10 mouse cellular contexts compared by ENCODE assay signal in the genomic region with DNA sequence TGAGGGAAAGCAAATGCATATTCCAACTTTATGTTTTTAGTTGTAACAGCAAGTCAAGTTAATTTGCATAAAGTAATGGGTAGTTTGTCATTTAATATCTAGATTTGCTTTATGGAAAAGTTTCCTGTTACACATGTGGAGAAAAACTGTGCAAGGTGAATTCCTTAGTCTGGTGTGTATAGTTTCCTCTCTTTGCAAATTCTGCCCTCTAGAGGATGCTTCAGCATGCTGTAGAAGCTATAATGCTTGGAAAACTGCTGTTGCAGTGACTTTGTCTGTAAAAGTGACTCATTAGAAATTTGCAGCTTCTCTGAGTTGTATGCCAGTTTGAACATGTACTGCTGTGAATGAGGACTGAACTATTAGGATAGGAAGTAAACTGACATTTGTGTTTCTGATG. TPM values are rescaled to one million over a fixed set of nuclear protein-coding genes. Genes with fewer than 3 reads are reported as not detected.
DNase-seq lines count a peak whose midpoint lies in the region; ATAC-seq lines count a peak whose summit lies in the region.
"Had no signal": no experiment of that assay in that cellular context is flagged by ENCODE, and none has a peak within 500 bp of the region (broad histone marks: within the 10 kb centered on the region; RNA-seq: fewer than 3 reads in every experiment).

No protein-coding gene starts in this region.

- intact Hi-C loops in heart, postnatal 25 days (cut with DNase I): no loop called here

- H3K9me3 ChIP-seq in intestine, embryonic 15.5 days: no peaks in the 10 kb centered on the region

- no peak overlapping the region for H3K27ac ChIP-seq in intestine, embryonic 15.5 days

- DNase-seq in cerebellum, postnatal 10 days: peak; percentile 3 to 5
- no peak for DNase-seq in cerebellum, postnatal 36 days
- DNase-seq in kidney, postnatal 14 days: peak; percentile 3
- DNase-seq in kidney, postnatal 4 days: no peak
- peak; percentile 15 for DNase-seq in ES-CJ7 (ENCODE audit: low read depth, low spot score)
- DNase-seq in spleen, postnatal 4 days (ENCODE audit: low spot score in 2 of 2): no peak
- no peak for DNase-seq in heart, postnatal 25 days (ENCODE audit: low spot score)
- DNase-seq: heart, postnatal 4 days; left cerebral cortex, postnatal 4 days had no signal

- H3K27me3 ChIP-seq in intestine, embryonic 15.5 days (replicated peaks): no peaks in the 10 kb centered on the region

- H3K9ac ChIP-seq in intestine, embryonic 15.5 days: no peak overlapping the region

- H3K4me2 ChIP-seq in intestine, embryonic 15.5 days (replicated peaks): no peak overlapping the region

- no peak overlapping the region for H3K4me3 ChIP-seq in intestine, embryonic 15.5 days (replicated peaks)

- 0 out of 2 replicates have a peak, but pooled peaks have one; percentile 53 for ATAC-seq in intestine, embryonic 15.5 days

- no peaks in the 10 kb centered on the region for H3K4me1 ChIP-seq in intestine, embryonic 15.5 days (replicated peaks)

- H3K36me3 ChIP-seq in intestine, embryonic 15.5 days: no peaks in the 10 kb centered on the region

RNA-seq across cellular contexts. Expression of gene Cyp2j13, which starts 54.5 kb away (rescaled TPM):
- polyA plus RNA-seq in intestine, embryonic 15.5 days (2015; fragmentation: Nextera tagmentation; extraction: Ambion mirVana): 0.25 and 0.40 TPM in 2 replicates
- not detected for total RNA-seq in heart, postnatal 25 days (2021)
- total RNA-seq: heart, postnatal 4 days had no signal

RNA-seq across cellular contexts. Expression of gene Hook1, which starts 55.8 kb away (rescaled TPM):
- 35.1 and 37.5 TPM in 2 replicates for polyA plus RNA-seq in intestine, embryonic 15.5 days (2015; fragmentation: Nextera tagmentation; extraction: Ambion mirVana)
- 1 to 10 TPM; 6.8 to 7.4 TPM for total RNA-seq in heart, postnatal 25 days (2021)

Comparison
In these comparisons a context has a peak if more than half of its experiments do, and no peak if none do; other contexts are left out.
1. DNase-seq: peak in cerebellum, postnatal 10 days (2 of 2), kidney, postnatal 14 days (single experiment) and ES-CJ7 (single experiment); none in cerebellum, postnatal 36 days (0 of 2), kidney, postnatal 4 days (0 of 2), spleen, postnatal 4 days (0 of 2) and heart, postnatal 25 days (single experiment).